Mouse (Mus musculus) adipose tissue, adult 10 weeks (tissue): ENCODE measurements around the gene Slitrk2. TPM values are rescaled to one million over a fixed set of nuclear protein-coding genes. Genes with fewer than 3 reads are reported as not detected.

ENCODE experiments used
- polyA plus RNA-seq: library from polyadenylated mRNA; stranded (reverse); fragments of 350-450 nt; fragmentation: Illumina TruSeq; extraction: RNeasy Lipid Tissue Mini Kit (QIAGEN cat#74804); gene quantifications from one replicate; pipeline ENCODE4 v1.2.3, GENCODE M21; 2014; ENCODE audit warnings: low read depth, low replicate concordance

Gene Slitrk2
- polyA plus RNA-seq, result 0.10 TPM

DNA sequence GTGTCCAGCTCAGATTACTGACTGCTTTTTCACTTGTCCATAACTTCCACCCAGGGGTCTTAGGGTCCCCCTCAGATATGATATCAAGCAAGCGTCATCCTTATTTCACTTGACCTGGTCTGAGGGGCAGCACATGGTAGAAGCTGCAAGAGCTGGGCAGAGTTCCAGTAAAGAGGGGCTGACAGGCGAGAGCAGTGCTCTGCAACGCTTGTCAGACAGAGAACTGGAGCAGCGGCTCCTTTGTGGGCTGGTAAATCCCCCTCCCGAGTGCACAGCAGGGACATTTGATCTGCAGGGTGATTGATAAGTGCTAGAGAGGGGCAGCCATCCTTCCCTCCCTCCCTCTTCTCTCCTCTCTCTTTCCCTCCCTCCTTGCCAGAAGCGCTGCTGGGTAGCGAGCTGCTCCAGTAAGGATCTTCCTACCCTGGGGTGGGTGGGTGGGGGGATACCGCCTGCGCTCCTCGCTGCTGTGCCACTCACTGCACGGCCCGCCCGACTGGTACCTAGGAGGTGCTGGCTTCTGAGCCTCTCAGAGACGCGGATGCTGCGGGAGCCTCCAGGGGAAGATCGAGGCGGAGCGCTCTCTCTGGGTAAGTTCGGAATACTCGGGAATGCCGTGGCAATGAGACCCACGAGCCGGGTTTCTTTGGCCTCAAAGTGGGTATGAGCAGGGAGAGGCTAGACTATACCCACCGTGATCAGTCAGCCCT lies at the start of gene Slitrk2:
TSS of gene Slitrk2 (plus strand) at position 408 of the 710 bp plus-strand sequence.

